ENCODE assay signal across 9 mouse cellular contexts in genomic region chr12:85175087-85175675, GRCm38 (mm10). TPM values are rescaled to one million over a fixed set of nuclear protein-coding genes. Genes with fewer than 3 reads are reported as not detected.
DNase-seq lines count a peak whose midpoint lies in the region; ATAC-seq lines count a peak whose summit lies in the region.
"Had no signal": no experiment of that assay in that cellular context is flagged by ENCODE, and none has a peak within 500 bp of the region (broad histone marks: within the 10 kb centered on the region; RNA-seq: fewer than 3 reads in every experiment).

No protein-coding gene starts in this region.

- peak overlapping the region; percentile 60 for H3K27ac ChIP-seq in heart, embryonic 12.5 days (ENCODE audit: poor library complexity, severe bottlenecking)
- H3K27ac ChIP-seq in embryonic facial prominence, embryonic 12.5 days = peak overlapping the region; percentile 77
- H3K27ac ChIP-seq in hindbrain, embryonic 14.5 days = peak overlapping the region; percentile 14; the same call in 1 of the 2 replicates
- H3K27ac ChIP-seq in midbrain, embryonic 16.5 days (ENCODE audit: low read length) = peak overlapping the region; percentile 38; the same call in 1 of the 2 replicates

- no peaks in the 10 kb centered on the region for H3K9me3 ChIP-seq in heart, embryonic 12.5 days (replicated peaks)
- no peaks in the 10 kb centered on the region for H3K9me3 ChIP-seq in embryonic facial prominence, embryonic 12.5 days
- H3K9me3 ChIP-seq in hindbrain, embryonic 14.5 days (ENCODE audit: control insufficient read depth, low read length) = no peaks in the 10 kb centered on the region
- no peaks in the 10 kb centered on the region for H3K9me3 ChIP-seq in midbrain, embryonic 16.5 days (replicated peaks; ENCODE audit: control insufficient read depth, low read length, poor library complexity, severe bottlenecking)

- peaks cover 21% of the 10 kb centered on the region for H3K27me3 ChIP-seq in heart, embryonic 12.5 days (replicated peaks)
- H3K27me3 ChIP-seq in embryonic facial prominence, embryonic 12.5 days = peaks cover 25% of the 10 kb centered on the region; the same call in 1 of the 2 replicates
- peaks cover 10% of the 10 kb centered on the region for H3K27me3 ChIP-seq in hindbrain, embryonic 14.5 days (ENCODE audit: control insufficient read depth, insufficient read depth, low read length)
- no peaks in the 10 kb centered on the region; the same call in 1 of the 2 replicates for H3K27me3 ChIP-seq in midbrain, embryonic 16.5 days (ENCODE audit: control insufficient read depth, insufficient read depth, low read depth, low read length)

- DNase-seq in heart, adult 18-20 months = no peak
- no peak for DNase-seq in hindbrain, embryonic 14.5 days (ENCODE audit: low spot score)
- DNase-seq in adrenal gland, adult 18-20 months (ENCODE audit: low spot score in 2 of 2) = no peak
- no peak for DNase-seq in yolk sac, embryonic 10.5 days (ENCODE audit: low spot score)
- no peak for DNase-seq in adrenal gland, postnatal 36 days
- DNase-seq: right cerebral cortex, adult 18-20 months had no signal

- H3K4me3 ChIP-seq in heart, embryonic 12.5 days = peak overlapping the region; percentile 38
- H3K4me3 ChIP-seq in embryonic facial prominence, embryonic 12.5 days = peak overlapping the region; percentile 37
- peak overlapping the region; percentile 19; the same call in 1 of the 2 replicates for H3K4me3 ChIP-seq in hindbrain, embryonic 14.5 days (replicated peaks; ENCODE audit: low read length)
- H3K4me3 ChIP-seq in midbrain, embryonic 16.5 days (ENCODE audit: low read depth, low read length) = peak overlapping the region; percentile 5; the same call in 1 of the 2 replicates

- no peaks in the 10 kb centered on the region; the same call in 1 of the 2 replicates for H3K36me3 ChIP-seq in heart, embryonic 12.5 days
- H3K36me3 ChIP-seq in embryonic facial prominence, embryonic 12.5 days = peaks cover 5% of the 10 kb centered on the region; the same call in 1 of the 2 replicates
- no peaks in the 10 kb centered on the region for H3K36me3 ChIP-seq in hindbrain, embryonic 14.5 days (replicated peaks; ENCODE audit: control insufficient read depth, insufficient read depth)
- H3K36me3 ChIP-seq in midbrain, embryonic 16.5 days (ENCODE audit: control insufficient read depth, insufficient read depth, low read length) = no peaks in the 10 kb centered on the region

- peak overlapping the region; percentile 69 for H3K4me2 ChIP-seq in heart, embryonic 12.5 days
- H3K4me2 ChIP-seq in embryonic facial prominence, embryonic 12.5 days (replicated peaks) = peak overlapping the region; percentile 58
- H3K4me2 ChIP-seq in hindbrain, embryonic 14.5 days (replicated peaks) = peak overlapping the region; percentile 53
- H3K4me2 ChIP-seq in midbrain, embryonic 16.5 days (ENCODE audit: low read length) = peak overlapping the region; percentile 64

- 24% methylated on average over 16 of the region's 16 CpGs for WGBS in heart, embryonic 12.5 days
- 35% methylated on average over 16 of the region's 16 CpGs for WGBS in embryonic facial prominence, embryonic 12.5 days
- 50% methylated on average over 16 of the region's 16 CpGs for WGBS in hindbrain, embryonic 14.5 days
- WGBS in midbrain, embryonic 16.5 days = 45% methylated on average over 16 of the region's 16 CpGs

- H3K9ac ChIP-seq in heart, embryonic 12.5 days = peak overlapping the region; percentile 60
- peak overlapping the region; percentile 53; the same call in 1 of the 2 replicates for H3K9ac ChIP-seq in embryonic facial prominence, embryonic 12.5 days
- peak overlapping the region; percentile 29; the same call in 1 of the 2 replicates for H3K9ac ChIP-seq in hindbrain, embryonic 14.5 days
- no peak overlapping the region for H3K9ac ChIP-seq in midbrain, embryonic 16.5 days (ENCODE audit: low read depth, low read length)

- no peak; the same call in 1 of the 2 replicates for ATAC-seq in heart, embryonic 12.5 days (ENCODE audit: insufficient number of reproducible peaks, low FRiP score)
- ATAC-seq in embryonic facial prominence, embryonic 12.5 days (ENCODE audit: insufficient number of reproducible peaks, insufficient read depth, low FRiP score, low TSS enrichment) = no peak
- no peak for ATAC-seq in hindbrain, embryonic 14.5 days (ENCODE audit: low FRiP score)
- no peak for ATAC-seq in midbrain, embryonic 16.5 days

- peaks cover 56% of the 10 kb centered on the region for H3K4me1 ChIP-seq in heart, embryonic 12.5 days (replicated peaks)
- H3K4me1 ChIP-seq in embryonic facial prominence, embryonic 12.5 days = peaks cover 39% of the 10 kb centered on the region
- H3K4me1 ChIP-seq in hindbrain, embryonic 14.5 days (replicated peaks; ENCODE audit: control insufficient read depth, insufficient read depth, low read length) = peaks cover 27% of the 10 kb centered on the region
- H3K4me1 ChIP-seq in midbrain, embryonic 16.5 days (ENCODE audit: control insufficient read depth, insufficient read depth, low read length) = peaks cover 17% of the 10 kb centered on the region

RNA-seq across cellular contexts. Expression of gene Pgf, which starts 2.4 kb away (rescaled TPM):
- polyA plus RNA-seq in heart, embryonic 12.5 days (2016; fragmentation: Nextera tagmentation; extraction: Ambion mirVana) = 8.3 TPM in 2 replicates
- 1 to 10 TPM; 3.8 to 5.3 TPM for total RNA-seq in heart, adult 18-20 months (2021)
- 15.4 and 19.1 TPM in 2 replicates for polyA plus RNA-seq in embryonic facial prominence, embryonic 12.5 days (2016; fragmentation: Nextera tagmentation; extraction: Ambion mirVana)
- polyA plus RNA-seq in hindbrain, embryonic 14.5 days (2014; fragmentation: Nextera tagmentation; extraction: Ambion mirVana) = 7.9 and 8.3 TPM in 2 replicates
- 8.0 and 9.0 TPM in 2 replicates for polyA plus RNA-seq in midbrain, embryonic 16.5 days (2015; fragmentation: Nextera tagmentation; extraction: Ambion mirVana)
- total RNA-seq in adrenal gland, adult 18-20 months (2021) = 1 to 10 TPM in 1 of 2 experiments, under 1 TPM in 1; 0.30 to 1.4 TPM
- 1 to 10 TPM in 1 of 2 experiments, under 1 TPM in 1; 0.43 to 2.1 TPM for total RNA-seq in adrenal gland, postnatal 36 days (2021)

RNA-seq across cellular contexts. Expression of gene Rps6kl1, which starts 24.1 kb away (rescaled TPM):
- 1.2 and 1.6 TPM in 2 replicates for polyA plus RNA-seq in heart, embryonic 12.5 days (2016; fragmentation: Nextera tagmentation; extraction: Ambion mirVana)
- total RNA-seq in heart, adult 18-20 months (2021) = 1 to 10 TPM; 1.4 to 2.1 TPM
- 1.7 and 2.2 TPM in 2 replicates for polyA plus RNA-seq in embryonic facial prominence, embryonic 12.5 days (2016; fragmentation: Nextera tagmentation; extraction: Ambion mirVana)
- polyA plus RNA-seq in hindbrain, embryonic 14.5 days (2014; fragmentation: Nextera tagmentation; extraction: Ambion mirVana) = 22.9 and 24.1 TPM in 2 replicates
- polyA plus RNA-seq in midbrain, embryonic 16.5 days (2015; fragmentation: Nextera tagmentation; extraction: Ambion mirVana) = 39.3 and 43.3 TPM in 2 replicates
- 1 to 10 TPM in 1 of 2 experiments, under 1 TPM in 1; 0.80 to 1.3 TPM for total RNA-seq in adrenal gland, adult 18-20 months (2021)
- under 1 TPM; 0.46 to 0.50 TPM for total RNA-seq in adrenal gland, postnatal 36 days (2021)

RNA-seq across cellular contexts. Expression of gene Eif2b2, which starts 44.1 kb away (rescaled TPM):
- 49.0 and 51.3 TPM in 2 replicates for polyA plus RNA-seq in heart, embryonic 12.5 days (2016; fragmentation: Nextera tagmentation; extraction: Ambion mirVana)
- total RNA-seq in heart, adult 18-20 months (2021) = 10 to 100 TPM; 43.5 to 48.3 TPM
- polyA plus RNA-seq in embryonic facial prominence, embryonic 12.5 days (2016; fragmentation: Nextera tagmentation; extraction: Ambion mirVana) = 79.0 and 88.2 TPM in 2 replicates
- 68.6 and 77.6 TPM in 2 replicates for polyA plus RNA-seq in hindbrain, embryonic 14.5 days (2014; fragmentation: Nextera tagmentation; extraction: Ambion mirVana)
- 72.5 and 75.2 TPM in 2 replicates for polyA plus RNA-seq in midbrain, embryonic 16.5 days (2015; fragmentation: Nextera tagmentation; extraction: Ambion mirVana)
- 10 to 100 TPM; 61.9 to 77.9 TPM for total RNA-seq in adrenal gland, adult 18-20 months (2021)
- total RNA-seq in adrenal gland, postnatal 36 days (2021) = 10 to 100 TPM; 82.1 to 85.3 TPM

Comparison
In these comparisons a context has a peak if more than half of its experiments do, and no peak if none do; other contexts are left out.
1. H3K27ac ChIP-seq: peak in every context shown above with its lines; median percentile 77 in embryonic facial prominence, embryonic 12.5 days; 60 in heart, embryonic 12.5 days; 38 in midbrain, embryonic 16.5 days; 14 in hindbrain, embryonic 14.5 days.